Mouse (Mus musculus): ENCODE results near the gene Gja3.

DNA sequence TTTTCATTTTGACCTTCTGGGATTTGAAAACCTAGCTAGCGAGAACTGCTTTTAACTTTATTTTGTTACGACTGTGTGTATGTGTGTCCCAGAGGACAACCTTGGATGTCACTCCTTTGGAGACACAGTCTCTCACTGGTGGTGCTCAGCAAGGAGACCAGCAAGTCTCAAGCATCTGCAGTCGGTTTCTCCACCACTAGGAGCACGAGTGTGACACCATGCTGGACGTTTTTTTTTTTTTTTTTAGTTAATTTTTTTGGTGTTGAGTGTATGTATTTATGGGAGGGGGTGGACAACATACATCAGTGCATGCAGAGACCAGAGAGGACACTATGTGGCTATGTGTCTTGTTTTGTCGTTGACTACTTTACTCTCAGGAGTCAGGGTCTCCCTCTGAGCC is 5.2 kb downstream of the Gja3 start:
- TF ChIP-seq POLR2A (IDR thresholded peaks at IDR 0.05; ENCODE audit: borderline replicate concordance, control insufficient read depth, low read depth, low read length): no peak
- no peak for TF ChIP-seq CTCF (IDR thresholded peaks at IDR 0.05; ENCODE audit: control insufficient read depth, insufficient read depth, low read length)
